Mouse (Mus musculus) ES-E14 (cell line): ENCODE results near the gene Ppfia1.

Experiments
- CHD2 ChIP-seq: IDR thresholded peaks from 2 replicates; pipeline ENCODE4 v1.6.1; 2014; ENCODE audit warnings: mild to moderate bottlenecking, low read depth, low read length, inconsistent platforms
- HCFC1 ChIP-seq: IDR thresholded peaks from 2 replicates; pipeline ENCODE4 v1.6.1; 2012; ENCODE audit warnings: low read length, inconsistent platforms, borderline replicate concordance; ENCODE audit not compliant: insufficient read depth
- ZC3H11A ChIP-seq: IDR thresholded peaks from 2 replicates; pipeline ENCODE4 v1.6.1; 2012; ENCODE audit warnings: low read depth, mild to moderate bottlenecking, inconsistent platforms, low read length, borderline replicate concordance
- ZNF384 ChIP-seq: IDR thresholded peaks from 2 replicates; pipeline ENCODE4 v1.6.1; 2012; ENCODE audit warnings: low read depth, low read length, inconsistent platforms

- no peak for TF ChIP-seq ZC3H11A
- no peak for TF ChIP-seq HCFC1
- no peak for TF ChIP-seq CHD2
- no peak for TF ChIP-seq ZNF384
These were observed 14.6 kb upstream of the Ppfia1 start for GRCm38 (mm10) chr7:144568091-144568490.
